Mouse (Mus musculus) thymus, adult 2 months (tissue): ENCODE results near the gene Cyp26c1. TPM values are rescaled to one million over a fixed set of nuclear protein-coding genes. Genes with fewer than 3 reads are reported as not detected.

Source experiments
- DNase-seq: peaks from one replicate; pipeline ENCODE4 v3.0.0; 2021
- H3K27ac ChIP-seq: fragments of 200-500 bp; 2 replicates; pipeline ENCODE4 v1.5.1; 2012; ENCODE audit warnings: low read length, control low read depth; ENCODE audit not compliant: control insufficient read depth, insufficient read depth
- H3K27me3 ChIP-seq: fragments of 200-500 bp; 2 replicates; pipeline ENCODE4 v1.6.1; 2012; ENCODE audit warnings: mild to moderate bottlenecking, low read length, moderate library complexity, mixed read lengths; ENCODE audit not compliant: control insufficient read depth, insufficient read depth
- H3K36me3 ChIP-seq: fragments of 200-500 bp; 2 replicates; pipeline ENCODE4 v1.6.1; 2012; ENCODE audit warnings: mild to moderate bottlenecking, low read length, moderate library complexity; ENCODE audit not compliant: control insufficient read depth, insufficient read depth
- H3K4me1 ChIP-seq: fragments of 200-500 bp; replicated peaks from 2 replicates; pipeline ENCODE4 v1.6.1; 2012; ENCODE audit warnings: low read length; ENCODE audit not compliant: control insufficient read depth, insufficient read depth
- H3K4me3 ChIP-seq: fragments of 200-500 bp; 2 replicates; pipeline ENCODE4 v1.5.1; 2012; ENCODE audit warnings: mild to moderate bottlenecking, low read length, control low read depth, moderate library complexity; ENCODE audit not compliant: control insufficient read depth, insufficient read depth
- CTCF ChIP-seq: fragments of 200-500 bp; IDR thresholded peaks from 2 replicates; pipeline ENCODE4 v1.5.1; 2012; ENCODE audit warnings: mild to moderate bottlenecking, control low read depth, low read length, moderate library complexity, borderline replicate concordance; ENCODE audit not compliant: control insufficient read depth, poor library complexity, insufficient read depth; ENCODE audit errors: extremely low read depth
- POLR2A ChIP-seq: fragments of 200-500 bp; IDR thresholded peaks from 2 replicates; pipeline ENCODE4 v1.6.1; 2012; ENCODE audit warnings: mild to moderate bottlenecking, low read length, control low read depth, moderate library complexity; ENCODE audit not compliant: control insufficient read depth, poor library complexity, insufficient read depth; ENCODE audit errors: extremely low read depth
- WGBS: fragments of 180-500 bp; shearing (Covaris S2); methylation state at CpG from one replicate; pipeline ENCODE4 v1.1.7; 2018; 5-methylcytosine and 5-hydroxymethylcytosine counted together
- polyA plus RNA-seq: library from polyadenylated mRNA; depleted of rRNA; stranded (reverse); fragments of >200 nt; gene quantifications from 2 replicates; pipeline ENCODE4 v1.2.3, GENCODE M21; 2012; rRNA removed

Gene Cyp26c1
- 0.13 and 0.28 TPM in 2 replicates for polyA plus RNA-seq

DNA sequence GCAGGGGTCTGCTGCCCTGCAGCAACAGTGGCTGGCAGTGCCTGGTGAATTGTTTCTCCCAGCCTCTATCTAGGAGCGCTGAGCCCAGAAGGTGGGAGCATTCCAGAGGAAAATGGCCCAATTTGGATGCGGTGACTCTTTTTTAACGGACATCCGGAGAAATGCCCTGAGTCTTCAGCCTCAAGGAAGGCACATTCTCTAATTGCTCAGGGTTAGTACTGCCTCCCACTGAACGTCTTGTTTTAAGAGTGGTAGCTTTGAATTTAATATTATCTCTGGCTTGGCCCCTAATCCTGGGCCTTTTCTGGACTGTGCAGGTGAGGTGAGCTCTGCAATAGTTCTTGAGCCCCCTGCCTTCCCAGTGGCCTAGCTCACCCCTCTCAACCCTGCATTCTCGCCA, at the start of gene Cyp26c1:
TSS of gene Cyp26c1 (plus strand) at position 301 of the 400 bp plus-strand sequence.
- no peak for DNase-seq
- no peak for TF ChIP-seq CTCF
- no peak for TF ChIP-seq POLR2A
- H3K4me1 ChIP-seq, result no peaks in the 10 kb centered on the region
- no peaks in the 10 kb centered on the region for H3K36me3 ChIP-seq
- 96% methylated on average over 6 of the region's 6 CpGs for WGBS
- no peak within 1 kb of the TSS for H3K4me3 ChIP-seq
- no peaks in the 10 kb centered on the region for H3K27me3 ChIP-seq
- no peak within 1 kb of the TSS for H3K27ac ChIP-seq

GRCm38 (mm10) chr19:37647994-37648393, 37.4 kb upstream of the Cyp26c1 start:
- no peak overlapping the region for H3K4me3 ChIP-seq
- H3K27ac ChIP-seq, result no peak overlapping the region
- no peaks in the 10 kb centered on the region for H3K36me3 ChIP-seq
- no peaks in the 10 kb centered on the region for H3K27me3 ChIP-seq
- no peak for DNase-seq
- TF ChIP-seq CTCF (no peak), POLR2A (no peak)
- no peaks in the 10 kb centered on the region for H3K4me1 ChIP-seq
- whole genome bisulfite sequencing, result 97% methylated on average over 2 of the region's 2 CpGs

- 65% methylated on average over 2 of the region's 2 CpGs for WGBS
- Histone ChIP-seq H3K27ac (no peak overlapping the region), H3K36me3 (no peaks in the 10 kb centered on the region), H3K4me3 (no peak overlapping the region), H3K27me3 (no peaks in the 10 kb centered on the region), H3K4me1 (no peaks in the 10 kb centered on the region)
- no peak for TF ChIP-seq POLR2A
- TF ChIP-seq CTCF, result no peak
- no peak for DNase-seq
These were observed 34.9 kb upstream of the Cyp26c1 start for GRCm38 (mm10) chr19:37650526-37650925.

- no peak overlapping the region for H3K4me3 ChIP-seq
- no peaks in the 10 kb centered on the region for H3K27me3 ChIP-seq
- no peaks in the 10 kb centered on the region for H3K36me3 ChIP-seq
- DNase-seq, result no peak
- WGBS, result 93% methylated on average over 5 of the region's 5 CpGs
- H3K4me1 ChIP-seq, result no peaks in the 10 kb centered on the region
- TF ChIP-seq CTCF (no peak), POLR2A (no peak)
- H3K27ac ChIP-seq, result no peak overlapping the region
These were observed 31.4 kb upstream of the Cyp26c1 start for GRCm38 (mm10) chr19:37654012-37654411.

DNA sequence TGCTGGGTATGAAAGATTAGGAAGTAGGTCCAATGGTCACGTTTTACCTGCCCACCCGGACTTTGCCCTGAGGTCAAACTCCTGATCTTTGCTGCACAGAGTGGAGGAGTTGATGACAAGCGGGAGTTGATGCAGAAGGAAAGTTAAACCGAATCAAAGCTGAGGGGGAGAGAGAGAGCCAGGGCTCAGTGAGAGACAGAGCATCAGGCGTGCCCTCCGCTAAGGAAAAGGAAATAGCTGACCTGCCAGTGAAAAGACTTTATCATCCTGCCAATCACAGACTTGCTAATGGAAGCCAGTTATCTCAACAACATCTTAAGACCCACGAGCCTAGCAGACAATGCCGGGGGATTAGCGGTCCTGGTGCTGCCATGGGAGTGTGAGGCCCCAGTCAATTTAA, 28.9 kb upstream of the Cyp26c1 start:
- no peak for DNase-seq
- Histone ChIP-seq H3K4me1 (no peaks in the 10 kb centered on the region), H3K27me3 (no peaks in the 10 kb centered on the region), H3K36me3 (no peaks in the 10 kb centered on the region), H3K4me3 (no peak overlapping the region), H3K27ac (no peak overlapping the region)
- 87% methylated on average over 9 of the region's 9 CpGs for WGBS
- TF ChIP-seq POLR2A (no peak), CTCF (no peak)

DNA sequence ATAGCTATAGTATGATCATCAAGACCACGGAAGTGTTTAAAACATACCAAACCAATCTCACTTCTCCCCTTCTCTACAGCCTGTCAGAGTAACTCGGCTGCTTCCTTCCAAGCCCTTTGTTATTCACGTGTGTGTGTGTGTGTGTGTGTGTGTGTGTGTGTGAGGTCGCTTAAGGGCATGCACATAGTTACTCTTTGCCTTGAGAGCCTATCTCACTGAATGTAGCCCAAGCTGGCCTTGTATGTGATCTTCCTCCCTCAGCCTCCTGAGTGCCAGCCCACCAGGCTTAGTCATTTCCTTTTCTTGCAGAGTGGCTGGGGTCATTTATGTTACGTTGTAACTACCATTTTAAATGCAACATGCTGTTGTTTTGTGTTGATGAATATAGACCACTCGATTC, 20.1 kb upstream of the Cyp26c1 start:
- DNase-seq, result no peak
- H3K27ac ChIP-seq, result no peak overlapping the region
- no peaks in the 10 kb centered on the region for H3K4me1 ChIP-seq
- 78% methylated on average over 6 of the region's 6 CpGs for WGBS
- no peak for TF ChIP-seq POLR2A
- TF ChIP-seq CTCF, result no peak
- H3K36me3 ChIP-seq, result no peaks in the 10 kb centered on the region
- no peak overlapping the region for H3K4me3 ChIP-seq
- H3K27me3 ChIP-seq, result no peaks in the 10 kb centered on the region
